Mouse (Mus musculus): ENCODE measurements at regions not wholly inside any gene's neighbourhood (a gene's known extent, or its start where the extent isn't known, plus 50 kb on each side); places are given as distances from the start of the nearest gene placed in this dataset.

GRCm38 (mm10) chr1:186287831-186288230 lies 170.7 kb upstream of the Lyplal1 start:
- H3K4me3 ChIP-seq (ENCODE audit: low read length), result no peak overlapping the region
- no peaks in the 10 kb centered on the region for H3K4me1 ChIP-seq (ENCODE audit: control insufficient read depth, insufficient read depth, low read depth, low read length)
- no peak overlapping the region for H3K9ac ChIP-seq (ENCODE audit: low read depth, low read length)
- no peak overlapping the region for H3K4me2 ChIP-seq (ENCODE audit: low read length)
- no peaks in the 10 kb centered on the region for H3K27me3 ChIP-seq (replicated peaks; ENCODE audit: control insufficient read depth, insufficient read depth, low read length)
- H3K36me3 ChIP-seq (ENCODE audit: control insufficient read depth, insufficient read depth, low read length), result no peaks in the 10 kb centered on the region
- H3K27ac ChIP-seq (ENCODE audit: low read depth, low read length), result no peak overlapping the region
- no peaks in the 10 kb centered on the region for H3K9me3 ChIP-seq (ENCODE audit: control insufficient read depth, low read length)
- WGBS, result 82% methylated on average over 8 of the region's 8 CpGs
- ATAC-seq, result no peak

GRCm38 (mm10) chr1:186286401-186286800 lies 169.3 kb upstream of the Lyplal1 start:
- Histone ChIP-seq H3K4me1 (ENCODE audit: control insufficient read depth, insufficient read depth, low read depth, low read length) (no peaks in the 10 kb centered on the region), H3K27ac (ENCODE audit: low read depth, low read length) (no peak overlapping the region), H3K4me3 (ENCODE audit: low read length) (no peak overlapping the region), H3K4me2 (ENCODE audit: low read length) (no peak overlapping the region), H3K36me3 (ENCODE audit: control insufficient read depth, insufficient read depth, low read length) (no peaks in the 10 kb centered on the region), H3K9ac (ENCODE audit: low read depth, low read length) (no peak overlapping the region), H3K27me3 (replicated peaks; ENCODE audit: control insufficient read depth, insufficient read depth, low read length) (no peaks in the 10 kb centered on the region), H3K9me3 (ENCODE audit: control insufficient read depth, low read length) (no peaks in the 10 kb centered on the region)
- WGBS, result 23% methylated on average over 4 of the region's 4 CpGs
- ATAC-seq, result no peak

- Histone ChIP-seq H3K27ac (ENCODE audit: low read depth, low read length) (0 out of 2 replicates have a peak overlapping the region, but pooled peaks have one; percentile 34), H3K9ac (ENCODE audit: low read depth, low read length) (peak overlapping the region; percentile 38; the same call in 1 of the 2 replicates), H3K4me1 (ENCODE audit: control insufficient read depth, insufficient read depth, low read depth, low read length) (no peaks in the 10 kb centered on the region), H3K9me3 (ENCODE audit: control insufficient read depth, low read length) (no peaks in the 10 kb centered on the region), H3K4me2 (ENCODE audit: low read length) (peak overlapping the region; percentile 53), H3K4me3 (ENCODE audit: low read length) (peak overlapping the region; percentile 27), H3K36me3 (ENCODE audit: control insufficient read depth, insufficient read depth, low read length) (no peaks in the 10 kb centered on the region), H3K27me3 (replicated peaks; ENCODE audit: control insufficient read depth, insufficient read depth, low read length) (no peaks in the 10 kb centered on the region)
- WGBS, result 34% methylated on average over 11 of the region's 11 CpGs
- ATAC-seq, result peak; percentile 34; the same call in 1 of the 2 replicates
These were observed 161.0 kb upstream of the Lyplal1 start for GRCm38 (mm10) chr1:186277981-186278634.

GRCm38 (mm10) chr1:186271436-186271835 lies 154.3 kb upstream of the Lyplal1 start:
- no peaks in the 10 kb centered on the region for H3K36me3 ChIP-seq (ENCODE audit: control insufficient read depth, insufficient read depth, low read length)
- no peaks in the 10 kb centered on the region for H3K27me3 ChIP-seq (replicated peaks; ENCODE audit: control insufficient read depth, insufficient read depth, low read length)
- H3K4me3 ChIP-seq (ENCODE audit: low read length), result no peak overlapping the region
- ATAC-seq, result no peak
- H3K27ac ChIP-seq (ENCODE audit: low read depth, low read length), result no peak overlapping the region
- no peaks in the 10 kb centered on the region for H3K9me3 ChIP-seq (ENCODE audit: control insufficient read depth, low read length)
- WGBS, result 56% methylated on average over 2 of the region's 2 CpGs
- no peak overlapping the region for H3K4me2 ChIP-seq (ENCODE audit: low read length)
- no peaks in the 10 kb centered on the region for H3K4me1 ChIP-seq (ENCODE audit: control insufficient read depth, insufficient read depth, low read depth, low read length)
- no peak overlapping the region for H3K9ac ChIP-seq (ENCODE audit: low read depth, low read length)

- Histone ChIP-seq H3K9ac (ENCODE audit: low read depth, low read length) (no peak overlapping the region), H3K4me1 (ENCODE audit: control insufficient read depth, insufficient read depth, low read depth, low read length) (peaks cover 4% of the 10 kb centered on the region), H3K27ac (ENCODE audit: low read depth, low read length) (no peak overlapping the region), H3K4me2 (ENCODE audit: low read length) (no peak overlapping the region), H3K9me3 (ENCODE audit: control insufficient read depth, low read length) (no peaks in the 10 kb centered on the region), H3K4me3 (ENCODE audit: low read length) (no peak overlapping the region), H3K36me3 (ENCODE audit: control insufficient read depth, insufficient read depth, low read length) (no peaks in the 10 kb centered on the region), H3K27me3 (replicated peaks; ENCODE audit: control insufficient read depth, insufficient read depth, low read length) (no peaks in the 10 kb centered on the region)
- 55% methylated on average over 2 of the region's 2 CpGs for WGBS
- ATAC-seq, result no peak
These were observed 150.2 kb upstream of the Lyplal1 start for GRCm38 (mm10) chr1:186267317-186267716.

DNA sequence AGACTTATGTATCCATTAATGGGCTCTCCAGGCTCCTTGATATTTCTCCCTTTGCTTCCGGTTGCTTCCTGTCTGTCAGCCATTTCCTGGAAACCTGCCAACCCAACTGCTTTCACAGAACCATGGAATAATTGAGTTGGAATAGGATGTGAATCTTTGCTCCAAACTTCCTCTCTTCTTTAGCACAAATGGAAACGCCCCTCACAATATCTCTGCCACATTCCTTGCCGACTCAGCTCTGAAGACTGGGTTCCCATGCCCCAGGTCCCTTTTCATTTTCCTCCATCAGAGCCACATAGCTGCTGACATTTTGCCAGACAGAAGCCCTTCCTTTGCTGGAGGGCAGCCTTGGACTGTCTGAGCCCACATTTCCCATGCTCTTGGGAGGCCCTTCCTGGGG lies 147.5 kb upstream of the Lyplal1 start:
- peak overlapping the region; percentile 24; the same call in 1 of the 2 replicates for H3K27ac ChIP-seq (ENCODE audit: low read depth, low read length)
- peak; percentile 52 for ATAC-seq

GRCm38 (mm10) chr1:186263955-186264354 lies 146.8 kb upstream of the Lyplal1 start:
- no peak overlapping the region for H3K4me2 ChIP-seq (ENCODE audit: low read length)
- WGBS, result 68% methylated on average over 7 of the region's 7 CpGs
- no peak for ATAC-seq

More for the DNA sequence above, 147.5 kb upstream of the Lyplal1 start:
- 37% methylated on average over 3 of the region's 3 CpGs for WGBS
- Histone ChIP-seq H3K4me2 (ENCODE audit: low read length) (no peak overlapping the region), H3K9ac (ENCODE audit: low read depth, low read length) (no peak overlapping the region), H3K27me3 (replicated peaks; ENCODE audit: control insufficient read depth, insufficient read depth, low read length) (no peaks in the 10 kb centered on the region), H3K4me1 (ENCODE audit: control insufficient read depth, insufficient read depth, low read depth, low read length) (peaks cover 4% of the 10 kb centered on the region), H3K36me3 (ENCODE audit: control insufficient read depth, insufficient read depth, low read length) (no peaks in the 10 kb centered on the region), H3K4me3 (ENCODE audit: low read length) (no peak overlapping the region), H3K9me3 (ENCODE audit: control insufficient read depth, low read length) (no peaks in the 10 kb centered on the region)

GRCm38 (mm10) chr1:186263196-186263595 lies 146.1 kb upstream of the Lyplal1 start:
- H3K9me3 ChIP-seq (ENCODE audit: control insufficient read depth, low read length), result no peaks in the 10 kb centered on the region
- ATAC-seq, result no peak
- 80% methylated on average over 3 of the region's 3 CpGs for WGBS
- no peak overlapping the region for H3K4me2 ChIP-seq (ENCODE audit: low read length)
- H3K4me3 ChIP-seq (ENCODE audit: low read length), result no peak overlapping the region
- peaks cover 4% of the 10 kb centered on the region for H3K4me1 ChIP-seq (ENCODE audit: control insufficient read depth, insufficient read depth, low read depth, low read length)
- H3K36me3 ChIP-seq (ENCODE audit: control insufficient read depth, insufficient read depth, low read length), result no peaks in the 10 kb centered on the region
- no peaks in the 10 kb centered on the region for H3K27me3 ChIP-seq (replicated peaks; ENCODE audit: control insufficient read depth, insufficient read depth, low read length)
- no peak overlapping the region for H3K9ac ChIP-seq (ENCODE audit: low read depth, low read length)
- H3K27ac ChIP-seq (ENCODE audit: low read depth, low read length), result no peak overlapping the region

More at GRCm38 (mm10) chr1:186263955-186264354, 146.8 kb upstream of the Lyplal1 start:
- Histone ChIP-seq H3K9me3 (ENCODE audit: control insufficient read depth, low read length) (no peaks in the 10 kb centered on the region), H3K4me3 (ENCODE audit: low read length) (no peak overlapping the region), H3K4me1 (ENCODE audit: control insufficient read depth, insufficient read depth, low read depth, low read length) (peaks cover 4% of the 10 kb centered on the region), H3K36me3 (ENCODE audit: control insufficient read depth, insufficient read depth, low read length) (no peaks in the 10 kb centered on the region), H3K27ac (ENCODE audit: low read depth, low read length) (no peak overlapping the region), H3K9ac (ENCODE audit: low read depth, low read length) (no peak overlapping the region), H3K27me3 (replicated peaks; ENCODE audit: control insufficient read depth, insufficient read depth, low read length) (no peaks in the 10 kb centered on the region)

DNA sequence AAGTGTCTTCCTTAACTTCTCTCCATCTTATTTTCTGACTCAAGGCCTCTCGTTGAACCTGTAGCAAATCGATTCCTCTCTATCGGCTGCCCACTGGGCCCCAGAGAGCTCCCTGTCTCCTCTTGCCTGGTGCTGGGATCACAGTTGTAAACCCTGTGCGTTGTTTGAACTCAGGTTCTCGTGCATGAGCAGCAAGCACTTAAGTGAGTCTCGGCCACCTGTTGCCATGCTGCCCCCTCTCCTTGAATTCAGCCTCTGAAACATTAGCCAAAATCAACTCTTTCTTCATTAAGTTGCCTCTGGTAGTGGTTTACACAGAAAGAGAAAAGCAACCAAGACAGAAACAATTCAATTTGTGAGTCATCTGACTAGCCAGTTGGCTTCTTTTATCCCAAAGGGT lies 144.9 kb upstream of the Lyplal1 start:
- Histone ChIP-seq H3K27me3 (replicated peaks; ENCODE audit: control insufficient read depth, insufficient read depth, low read length) (no peaks in the 10 kb centered on the region), H3K4me2 (ENCODE audit: low read length) (no peak overlapping the region), H3K4me1 (ENCODE audit: control insufficient read depth, insufficient read depth, low read depth, low read length) (peaks cover 4% of the 10 kb centered on the region), H3K9me3 (ENCODE audit: control insufficient read depth, low read length) (no peaks in the 10 kb centered on the region), H3K9ac (ENCODE audit: low read depth, low read length) (no peak overlapping the region), H3K4me3 (ENCODE audit: low read length) (no peak overlapping the region), H3K36me3 (ENCODE audit: control insufficient read depth, insufficient read depth, low read length) (no peaks in the 10 kb centered on the region), H3K27ac (ENCODE audit: low read depth, low read length) (no peak overlapping the region)
- ATAC-seq, result no peak
- WGBS, result 65% methylated on average over 6 of the region's 6 CpGs

Measured in hindbrain, embryonic 16.5 days (tissue).